Mouse (Mus musculus) naive thymus-derived CD4-positive, alpha-beta T cell, adult 2 months (primary cell): ENCODE results near the gene Ece2.

Experiments used
- DNase-seq: peaks from one replicate; pipeline ENCODE4 v3.0.0-alpha.2; 2011; ENCODE audit warnings: low read depth

Gene Ece2

DNA sequence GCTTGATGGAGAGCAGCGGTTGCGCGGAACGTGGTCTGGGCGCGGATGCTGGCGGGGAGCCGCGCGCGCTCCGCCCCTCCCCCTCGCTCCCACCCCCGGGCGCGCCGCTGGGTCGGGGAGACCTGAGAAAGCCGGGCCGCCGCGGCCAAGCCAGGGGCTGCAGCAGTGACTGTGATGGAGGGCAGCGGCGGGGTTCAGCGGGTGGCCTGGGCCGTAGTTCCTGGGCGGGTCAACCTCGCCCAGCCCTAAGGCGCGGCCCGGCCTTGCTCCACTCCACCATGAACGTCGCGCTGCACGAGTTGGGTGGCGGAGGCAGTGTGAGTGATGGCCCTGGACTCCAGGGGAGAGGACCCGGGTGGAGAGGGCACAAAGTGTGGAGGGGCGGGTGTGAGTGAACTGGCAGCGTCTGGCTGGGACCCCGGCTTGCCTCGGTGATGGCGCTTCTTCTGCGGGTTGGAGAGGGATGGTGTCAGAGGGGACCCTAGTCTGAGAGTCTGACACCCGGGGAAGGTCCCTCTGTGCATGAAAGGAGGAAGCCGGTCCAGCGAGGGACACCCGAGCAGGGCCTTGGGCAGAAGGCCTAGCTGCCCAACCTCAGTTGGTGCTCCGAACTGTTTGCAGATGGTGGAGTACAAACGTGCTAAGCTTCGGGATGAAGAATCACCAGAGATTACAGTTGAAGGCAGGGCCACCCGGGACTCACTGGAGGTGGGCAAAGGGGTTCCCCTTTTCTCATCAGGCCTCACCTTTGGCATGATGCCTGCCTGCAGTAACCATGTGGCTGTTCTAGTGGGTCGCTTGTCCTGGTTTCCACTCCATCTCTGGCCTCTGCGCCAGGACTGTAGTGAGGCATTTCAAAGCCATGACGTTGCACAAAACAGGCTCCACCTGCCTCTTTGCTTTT lies at the start of gene Ece2:
Ece2 (plus strand) TSS at position 98 of the 904 bp plus-strand sequence.
- no peak for DNase-seq

DNA sequence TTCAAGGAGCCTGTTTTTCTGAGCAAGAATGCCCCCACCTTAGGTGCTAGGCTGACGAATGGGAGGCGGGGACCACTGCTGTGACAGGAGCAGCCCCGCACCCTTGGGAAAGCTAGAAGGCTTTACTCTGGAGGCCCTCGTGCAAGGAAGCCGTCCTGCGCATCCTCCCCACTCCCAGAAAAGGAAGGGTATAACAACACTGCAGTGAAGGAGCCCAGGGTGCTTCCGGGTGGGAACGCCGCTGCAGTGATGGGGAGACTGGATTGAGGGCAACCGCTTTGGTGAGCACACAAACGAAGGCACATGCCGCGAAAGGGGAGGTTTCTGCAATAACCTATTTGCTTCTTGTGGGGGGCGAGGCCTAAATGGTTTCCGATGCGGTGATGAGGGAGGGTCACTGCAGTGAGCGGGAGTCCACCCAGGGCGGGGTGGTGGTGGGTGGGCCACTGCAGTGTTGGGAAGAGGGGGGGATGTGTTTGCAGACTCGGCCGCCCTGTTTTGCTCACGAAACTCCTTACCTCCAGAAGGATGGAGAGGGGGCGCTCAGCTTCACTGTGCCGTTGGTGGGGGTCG lies 40.2 kb upstream of the Ece2 start, which contains the start of gene Vwa5b2:
Vwa5b2 (plus strand) TSS at position 106 of the 573 bp plus-strand sequence.
- no peak for DNase-seq

DNA sequence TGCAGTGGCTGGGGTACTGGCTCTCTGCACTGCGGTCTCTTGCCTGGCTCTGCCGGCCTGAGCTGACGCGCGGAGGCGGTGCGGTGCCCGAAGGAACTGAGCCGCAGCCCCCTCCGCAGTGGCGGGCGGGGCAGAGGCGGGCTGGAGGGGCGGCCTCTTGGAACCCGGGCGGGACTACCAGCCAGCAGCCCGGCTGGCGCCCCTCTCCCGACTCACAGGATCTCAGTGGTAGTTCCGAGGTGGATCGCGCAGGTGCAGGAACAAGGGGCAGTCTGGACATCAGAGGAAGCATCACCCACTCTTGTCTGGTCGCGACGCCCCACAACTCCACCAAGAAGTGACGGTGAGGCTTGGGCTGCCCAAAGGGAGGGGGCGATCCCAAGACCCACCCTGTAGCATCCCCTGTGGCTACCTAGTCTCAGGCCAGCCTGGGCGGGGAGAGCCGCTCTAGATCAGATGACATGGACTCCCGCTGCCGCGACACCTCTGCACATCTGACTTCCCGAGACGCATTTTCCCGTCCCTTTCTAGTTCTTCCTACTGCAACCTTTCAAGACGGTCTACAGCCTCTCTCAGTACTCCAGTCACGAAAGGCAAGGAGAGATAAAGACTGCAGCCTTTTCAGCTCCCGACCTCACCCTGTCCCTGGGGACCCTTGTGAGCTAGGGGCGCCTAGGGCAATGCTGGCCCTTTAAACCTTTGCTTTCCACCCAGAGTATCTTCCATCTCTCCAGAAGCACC lies 39.5 kb upstream of the Ece2 start:
- DNase-seq = no peak

DNA sequence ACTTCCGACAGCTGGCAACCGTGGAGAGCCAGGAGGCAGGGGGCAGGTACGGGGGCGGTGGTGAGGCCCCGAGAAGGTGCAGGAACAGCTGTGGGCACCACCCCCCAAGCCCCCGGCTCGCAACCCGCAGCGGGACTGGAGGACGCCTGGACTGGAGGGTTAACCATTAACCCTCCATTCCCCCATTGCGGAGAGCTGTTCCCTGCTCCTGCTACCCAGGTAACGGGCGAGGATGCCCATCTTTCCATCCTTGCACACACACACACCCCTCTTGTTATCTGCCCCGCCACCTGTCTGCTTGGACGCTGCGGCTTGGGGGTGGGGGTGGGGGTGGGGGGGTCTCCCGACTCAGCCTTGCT lies 39.0 kb upstream of the Ece2 start:
- DNase-seq = no peak

DNA sequence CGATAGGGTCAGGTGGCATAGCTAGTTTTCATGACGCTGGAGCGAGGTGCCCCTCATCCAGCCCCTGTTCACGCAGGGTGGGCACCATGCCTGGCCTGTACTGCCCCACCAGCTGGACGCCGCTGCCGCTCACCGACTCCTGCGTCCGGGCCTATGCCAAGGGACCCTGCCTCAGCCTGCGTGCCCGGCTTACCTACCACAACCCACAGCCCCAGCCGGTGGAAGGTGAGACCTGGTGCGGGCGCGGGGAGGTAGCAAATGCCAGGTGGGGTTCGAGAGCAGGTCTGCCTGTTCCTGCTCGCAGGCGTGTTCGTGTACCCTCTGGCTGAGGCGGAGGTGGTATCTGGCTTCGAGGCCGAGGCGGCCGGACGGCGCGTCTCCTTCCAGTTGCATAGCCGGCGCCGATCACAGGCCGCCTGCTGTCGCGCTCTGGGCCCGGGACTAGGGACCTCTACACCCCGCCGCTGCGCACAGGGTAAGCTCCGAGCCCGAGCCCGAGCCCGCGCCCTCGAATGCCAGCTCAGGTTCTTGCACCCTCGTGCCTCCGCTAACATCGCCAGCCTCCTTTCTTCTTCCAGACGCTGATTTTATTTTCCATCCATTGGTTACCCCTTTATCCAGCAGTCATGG lies 38.4 kb upstream of the Ece2 start:
- DNase-seq = no peak

DNA sequence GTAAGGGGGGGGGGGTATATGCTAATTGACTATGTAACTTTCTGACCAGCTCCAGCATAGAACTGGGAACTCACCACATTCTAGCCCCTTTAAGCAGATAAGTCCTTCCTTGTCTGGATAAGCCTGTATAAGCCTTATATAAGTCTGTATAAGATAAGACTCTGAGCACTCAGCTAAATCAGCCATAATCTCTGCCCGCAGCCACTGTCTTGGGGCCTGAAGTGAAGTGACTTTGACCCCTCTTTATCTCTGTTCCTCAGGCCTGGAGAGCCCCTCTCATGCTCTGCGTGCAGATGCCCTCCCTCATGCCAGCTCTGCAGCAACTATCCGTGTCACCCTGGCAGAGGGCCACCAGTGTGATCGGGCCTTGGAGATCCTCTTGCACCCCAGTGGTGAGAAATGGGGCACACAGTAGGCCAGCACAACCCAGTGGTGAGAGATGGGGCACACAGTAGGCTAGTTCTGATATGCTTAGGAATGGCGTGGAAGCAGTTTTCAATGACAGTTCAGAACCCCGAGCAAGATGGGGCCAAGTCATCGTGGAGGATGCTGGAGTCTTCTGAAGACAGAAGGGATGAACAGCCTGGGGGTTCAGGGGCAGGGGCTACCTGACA lies 34.5 kb upstream of the Ece2 start:
- no peak for DNase-seq

DNA sequence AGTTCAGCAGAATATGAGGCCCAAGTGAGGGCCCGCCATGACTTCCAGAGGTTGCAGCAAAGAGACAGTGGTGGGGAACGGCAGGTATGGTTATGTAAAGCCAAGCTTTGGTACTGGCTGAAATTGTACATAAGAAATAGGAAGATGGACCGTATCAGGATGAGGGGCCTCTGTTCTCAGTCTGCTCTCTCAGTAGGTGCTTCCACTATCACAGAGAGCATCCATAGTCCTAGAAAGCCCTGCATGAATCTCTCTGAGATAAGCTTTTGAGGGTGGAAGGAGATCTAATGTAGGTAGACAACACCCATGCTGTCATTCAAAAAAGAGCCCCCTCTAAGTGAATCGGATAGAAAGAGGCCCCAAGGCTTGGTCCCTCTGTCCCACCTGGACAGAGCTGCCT lies 33.9 kb upstream of the Ece2 start:
- no peak for DNase-seq

DNA sequence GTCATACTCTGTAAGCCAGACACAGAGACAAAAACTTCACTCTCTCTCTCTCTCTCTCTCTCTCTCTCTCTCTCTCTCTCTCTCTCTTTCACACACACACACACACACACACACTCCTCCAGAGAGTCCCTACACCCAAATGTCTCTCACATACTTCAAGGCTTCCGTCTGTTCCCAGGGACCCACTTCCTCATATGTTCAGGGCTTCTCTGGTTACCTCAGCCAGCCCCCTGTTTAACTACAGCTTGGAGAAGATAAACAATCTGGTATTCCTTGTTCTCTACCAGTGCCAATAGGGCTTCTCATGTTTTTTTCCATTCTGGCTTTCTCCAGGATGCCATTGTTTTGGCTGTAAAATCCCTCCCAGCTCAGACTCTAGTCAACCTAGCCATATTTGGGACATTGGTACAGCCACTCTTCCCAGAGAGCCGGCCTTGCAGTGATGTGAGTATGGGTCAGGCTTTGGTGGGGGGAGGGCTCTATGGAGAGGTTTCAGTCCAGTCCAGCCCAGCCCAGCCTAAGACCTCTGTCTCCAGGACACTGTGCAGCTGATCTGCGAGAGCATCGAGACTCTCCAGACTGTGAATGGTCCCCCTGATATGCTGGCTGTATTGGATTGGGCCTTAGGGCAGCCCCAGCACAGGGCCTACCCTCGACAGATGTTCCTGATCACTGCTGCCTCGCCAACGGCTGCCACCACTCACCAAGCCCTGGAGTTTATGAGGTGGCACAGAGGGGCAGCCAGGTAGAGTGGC lies 32.8 kb upstream of the Ece2 start:
- DNase-seq = no peak

DNA sequence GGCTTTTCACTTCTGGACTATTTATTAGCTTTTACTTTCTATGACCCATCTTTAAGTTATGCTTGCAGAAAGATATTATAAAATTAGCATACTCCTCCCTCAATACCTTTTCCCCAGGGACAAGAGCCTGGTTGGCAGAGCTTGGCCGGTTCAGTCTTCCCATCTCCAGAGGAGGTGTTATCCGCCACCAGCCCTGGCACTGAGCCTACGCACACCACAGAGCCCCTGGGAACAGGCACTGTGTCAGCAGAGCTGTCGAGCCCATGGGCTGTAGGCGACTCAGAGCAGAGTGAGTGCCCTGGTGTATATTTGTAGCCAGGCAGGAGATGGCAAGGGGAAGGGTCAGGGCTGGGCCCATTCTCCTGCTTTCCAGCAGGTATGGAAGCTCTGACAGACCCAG lies 29.1 kb upstream of the Ece2 start:
- DNase-seq = no peak

DNA sequence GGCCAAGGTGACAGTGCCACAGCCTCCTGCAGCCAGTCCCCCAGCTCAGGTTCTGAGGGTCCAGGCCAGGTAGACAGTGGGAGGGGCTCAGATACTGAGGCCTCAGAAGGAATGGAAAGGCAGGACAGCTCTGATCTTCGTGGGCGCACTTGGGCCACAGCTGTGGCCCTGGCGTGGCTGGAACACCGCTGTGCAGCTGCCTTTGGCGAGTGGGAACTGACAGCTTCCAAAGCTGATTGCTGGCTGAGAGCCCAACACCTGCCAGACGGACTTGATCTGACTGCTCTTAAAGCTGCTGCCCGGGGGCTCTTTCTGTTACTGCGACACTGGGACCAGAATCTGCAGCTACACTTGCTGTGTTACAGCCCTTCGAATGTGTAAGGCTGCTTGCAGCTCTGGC lies 24.9 kb upstream of the Ece2 start:
- no peak for DNase-seq

DNA sequence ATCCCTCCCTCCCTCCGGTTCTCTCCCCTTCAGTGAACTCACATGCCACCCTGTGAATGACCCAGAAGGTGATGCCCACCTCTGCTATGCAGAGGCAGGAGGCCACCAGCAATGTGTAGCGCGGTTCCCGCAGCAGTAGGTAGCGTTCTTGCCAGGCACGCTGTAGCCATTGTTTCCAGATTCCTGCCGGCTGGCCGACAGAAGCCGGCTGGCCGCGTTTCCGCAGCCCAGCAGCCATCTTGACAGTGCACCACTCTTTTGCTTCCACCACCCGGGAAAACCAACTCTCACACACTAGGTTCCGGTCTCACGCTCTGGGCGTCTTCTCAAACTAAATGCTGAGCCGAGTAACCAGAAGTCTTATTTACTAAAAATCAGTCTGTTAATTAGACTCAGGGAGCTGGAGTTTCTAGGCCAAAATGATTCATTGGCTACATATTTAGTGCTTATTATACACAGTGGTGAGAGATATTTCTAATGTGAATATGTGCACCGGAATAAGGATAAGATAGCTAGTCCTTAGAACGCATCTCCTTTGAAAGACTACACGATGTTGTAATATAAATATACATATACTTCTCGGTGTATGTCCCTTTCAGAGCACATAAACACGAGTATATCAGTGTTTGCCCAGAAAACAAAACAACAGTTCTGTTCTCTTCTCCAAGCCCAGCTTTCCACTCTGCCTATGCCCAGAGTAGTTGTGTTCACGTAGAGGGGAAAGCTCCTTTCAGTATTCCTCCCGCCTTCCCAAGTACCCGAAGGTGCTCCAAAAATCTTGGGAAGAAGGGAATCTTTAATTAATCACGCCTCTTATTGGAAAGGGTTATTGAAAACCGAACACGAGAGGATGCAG lies 18.9 kb upstream of the Ece2 start:
- peak; percentile 91 for DNase-seq

DNA sequence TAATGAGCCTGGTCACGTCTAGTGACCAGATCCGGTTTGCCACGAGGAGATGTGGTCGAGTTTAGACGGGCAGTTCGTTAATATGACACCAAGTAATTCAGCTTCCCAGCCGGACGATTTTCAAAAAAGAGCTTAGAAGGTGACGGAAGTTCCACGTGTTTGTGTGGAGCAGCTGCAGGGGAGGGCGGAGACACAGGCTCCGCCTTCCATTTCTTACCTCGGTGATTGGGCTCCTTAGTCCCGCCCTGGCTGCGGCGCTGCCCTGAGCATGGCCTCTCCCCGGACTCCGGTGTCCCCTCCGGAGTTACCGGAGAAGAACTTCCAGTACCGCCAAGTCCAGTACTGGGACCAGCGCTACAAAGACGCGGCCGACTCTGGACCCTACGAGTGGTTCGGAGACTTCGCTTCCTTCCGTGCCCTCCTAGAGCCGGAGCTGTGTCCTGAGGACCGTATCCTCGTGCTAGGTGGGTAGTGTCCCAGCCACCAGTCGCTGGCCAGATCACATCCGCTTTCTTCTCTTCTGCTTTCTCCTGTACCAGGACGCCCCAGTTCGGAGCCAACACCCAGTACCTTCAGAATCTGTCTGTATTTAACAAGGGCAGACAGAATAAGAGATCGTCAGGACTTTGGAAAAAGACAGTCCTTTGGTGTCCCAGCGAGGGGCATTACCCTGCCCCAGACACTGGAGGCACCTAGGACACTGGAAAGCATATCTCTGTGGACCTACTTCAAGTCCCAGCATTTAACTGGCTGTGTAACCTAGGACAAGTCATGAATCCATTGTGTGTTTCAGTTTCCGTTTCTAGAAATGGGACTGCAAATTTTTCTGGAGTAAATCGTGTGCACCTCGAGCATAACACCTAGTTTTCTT lies 18.0 kb upstream of the Ece2 start, which contains the start of the genes Eef1akmt4, Gm49333 and Alg3:
Eef1akmt4 (plus strand) TSS at position 237 of the 871 bp plus-strand sequence.
Gm49333 (plus strand) TSS at position 254 of the 871 bp plus-strand sequence.
Alg3 (minus strand) TSS at position 379 of the 871 bp plus-strand sequence.
- DNase-seq = peak; percentile 91

DNA sequence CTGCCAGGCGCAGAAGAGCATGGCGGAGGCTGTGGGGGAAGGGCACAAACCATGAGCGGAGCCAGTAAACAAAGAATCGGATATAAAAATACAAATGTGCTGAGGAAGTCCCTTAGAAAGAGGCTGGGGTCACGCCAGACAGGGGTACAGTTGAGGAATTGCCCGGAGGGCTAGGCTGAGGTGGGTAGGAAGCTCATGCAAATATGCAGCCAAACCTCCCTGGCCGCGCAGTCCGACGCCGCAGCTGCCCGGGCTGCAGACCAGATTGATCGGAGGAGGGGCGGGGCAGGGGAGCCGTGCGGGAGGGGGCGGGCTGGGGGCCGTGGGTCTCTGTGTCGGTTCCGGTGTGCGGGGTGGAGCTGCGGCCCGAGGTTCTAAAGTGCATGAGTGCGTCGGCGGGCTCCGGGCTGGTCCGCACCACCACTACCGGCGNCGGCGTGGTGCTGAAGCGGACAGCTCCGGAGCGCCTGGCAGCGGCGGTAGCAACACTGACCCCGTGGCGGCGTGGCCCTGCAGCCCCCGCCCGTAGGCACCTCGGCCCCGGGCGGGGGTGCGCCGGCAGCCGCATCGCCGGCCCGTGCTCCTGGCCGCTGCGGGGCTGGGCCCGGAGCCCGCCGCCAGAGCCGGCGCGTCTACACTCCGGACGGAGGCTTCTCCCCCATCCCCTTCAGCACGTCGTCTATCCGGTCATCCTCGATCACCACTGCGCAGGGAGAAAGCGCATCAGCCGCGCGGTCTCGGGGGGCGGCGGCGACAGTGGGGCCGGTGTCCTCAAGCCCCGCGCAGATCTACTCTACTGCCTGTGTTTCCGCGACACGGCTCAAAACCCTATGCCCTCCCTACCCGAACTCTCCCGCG lies 9.9 kb upstream of the Ece2 start:
- peak; percentile 30 for DNase-seq

DNA sequence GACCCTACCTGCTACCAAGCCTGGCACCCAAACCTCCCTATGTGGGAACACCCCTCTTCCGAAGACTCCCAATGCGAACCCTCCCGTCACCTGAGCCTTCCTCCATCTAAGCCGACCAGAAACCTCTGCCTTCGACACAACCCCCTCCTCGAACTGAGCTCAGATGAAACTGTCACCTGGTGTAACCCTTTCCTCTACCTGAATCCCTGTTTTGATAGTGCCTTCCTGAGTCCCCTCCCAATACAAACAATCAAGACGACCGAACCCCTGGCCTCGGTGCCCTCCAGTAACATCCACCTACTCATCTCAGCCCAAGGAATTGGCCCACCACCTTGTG lies 9.3 kb upstream of the Ece2 start:
- DNase-seq = peak; percentile 24

DNA sequence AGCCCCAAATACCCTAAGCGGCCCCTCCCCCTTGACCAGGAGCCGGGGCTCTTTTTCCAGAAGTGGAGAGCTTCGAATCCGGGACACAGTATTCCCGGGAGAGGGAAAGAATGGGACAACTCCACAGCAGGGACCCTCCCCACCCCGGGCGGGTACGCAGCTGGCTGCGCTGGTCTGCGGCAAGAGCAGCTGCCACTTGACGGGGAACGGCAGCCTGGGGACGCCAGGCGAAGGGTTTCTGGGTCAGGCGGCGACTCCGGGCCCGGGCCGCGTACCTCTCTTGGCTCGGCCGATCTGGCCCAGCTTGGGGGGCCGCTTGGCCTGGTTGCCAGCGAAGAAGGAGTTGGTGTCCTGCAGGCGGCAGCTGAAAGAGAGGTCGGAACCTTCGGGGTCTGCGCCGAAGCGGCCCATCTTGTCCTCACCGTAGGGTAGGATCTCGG lies 8.9 kb upstream of the Ece2 start:
- peak; percentile 33 for DNase-seq

DNA sequence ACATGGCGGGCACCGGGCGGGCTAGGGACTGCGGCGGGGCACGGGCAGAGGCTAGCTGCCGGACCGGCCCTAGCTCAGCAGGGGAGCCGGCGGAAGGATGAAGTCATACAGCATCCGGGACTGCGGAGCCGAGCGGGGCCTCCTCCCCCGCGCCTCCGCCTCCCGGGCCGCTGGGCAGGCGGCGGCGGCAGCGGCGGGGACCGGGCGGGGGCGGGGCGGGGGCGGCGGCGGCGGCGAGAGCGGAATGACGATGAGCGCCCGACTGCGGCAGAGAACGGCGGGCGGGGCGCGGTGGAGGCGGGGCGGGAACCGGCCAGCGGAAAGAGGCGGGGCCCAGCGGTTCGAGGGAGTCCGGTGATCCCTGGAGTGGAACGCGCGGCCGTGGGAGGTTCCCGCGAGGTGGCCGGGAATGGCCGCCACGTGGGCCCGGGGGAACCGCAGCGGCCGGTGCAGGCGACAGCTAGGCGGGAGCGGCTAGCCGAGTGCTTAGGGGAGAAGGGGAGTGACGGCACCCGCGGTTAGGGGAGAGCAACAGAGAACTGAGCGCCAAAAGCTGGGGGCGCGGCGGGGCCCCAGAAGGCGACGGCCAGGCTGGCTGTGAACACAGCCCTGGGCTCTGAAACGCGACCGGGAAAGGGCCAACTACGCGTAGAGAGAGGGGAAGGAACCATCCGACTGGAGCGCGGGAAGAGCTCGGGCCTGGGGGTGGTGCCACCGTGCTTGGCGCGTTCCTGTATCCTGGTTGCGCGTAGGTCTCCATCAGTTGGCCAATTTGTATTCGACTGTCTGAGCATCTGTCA lies 8.2 kb upstream of the Ece2 start, which contains the start of gene Camk2n2:
Camk2n2 (minus strand) TSS at position 97 of the 800 bp plus-strand sequence.
- DNase-seq = no peak
